Mouse (Mus musculus): Measurements from ENCODE around the gene Arhgef25.
A peak's percentile ranks its signal among the peaks of the same experiment; 100 is the strongest.

Gene Arhgef25

DNA sequence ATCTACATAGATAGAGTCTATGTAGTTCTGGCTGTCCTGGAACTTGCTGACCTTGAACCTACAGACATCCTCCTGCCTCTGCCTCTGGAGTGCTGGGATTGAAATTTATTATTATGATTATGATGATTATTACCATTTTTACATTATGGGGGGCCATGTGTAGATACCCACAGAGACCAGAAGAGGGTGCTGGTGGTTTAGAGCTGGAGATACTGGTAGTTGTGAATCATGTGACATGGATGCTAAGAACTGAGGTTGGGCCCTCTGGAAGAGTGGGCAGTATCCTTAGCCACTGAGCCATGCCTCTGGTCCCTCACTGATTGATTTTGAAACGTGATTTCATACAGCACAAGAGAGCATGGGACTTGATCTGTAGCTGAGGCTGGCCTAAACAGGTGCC is 3.4 kb downstream of the Arhgef25 start:
- DNase-seq (ENCODE audit: low read depth, low spot score), result peak; percentile 46

DNA sequence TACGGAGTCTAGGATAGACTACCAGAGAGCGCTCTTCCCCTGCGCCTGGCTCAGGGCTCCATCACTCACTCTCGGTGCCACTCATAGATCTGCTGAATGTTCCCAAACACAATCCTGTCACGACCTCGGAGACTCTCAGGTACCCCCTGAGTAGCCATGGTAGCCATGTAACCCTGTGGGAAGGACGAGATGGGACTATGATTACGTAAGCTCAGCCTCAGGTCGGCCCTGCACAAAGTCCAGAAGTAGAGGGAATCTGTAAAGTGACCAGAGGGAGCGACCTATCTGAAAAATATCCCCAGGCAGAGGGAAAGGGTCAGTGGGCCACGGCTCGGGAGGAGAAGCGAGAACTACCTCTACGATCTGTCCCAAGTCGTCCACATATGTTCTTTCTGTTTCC is 4.4 kb downstream of the Arhgef25 start:
- DNase-seq (ENCODE audit: low read depth, low spot score), result no peak

DNA sequence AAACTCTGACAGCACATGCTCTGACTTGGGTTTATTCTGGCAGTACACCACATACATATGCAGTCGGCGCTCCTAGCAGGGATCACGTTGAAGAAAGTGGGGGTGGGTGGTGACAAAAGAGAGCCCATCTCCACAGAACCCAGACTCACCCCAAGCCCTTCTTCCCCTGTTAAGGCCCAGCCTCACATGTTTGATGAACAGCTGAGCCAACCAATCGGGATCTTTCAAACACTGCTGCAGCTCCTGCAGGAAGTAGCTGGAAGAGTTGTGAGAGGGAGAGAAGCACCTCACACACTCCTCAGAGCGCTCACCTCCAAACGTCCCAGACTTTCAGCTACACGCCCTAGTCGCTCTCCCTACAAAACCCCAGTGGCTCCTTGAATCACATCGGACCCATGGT is 4.8 kb downstream of the Arhgef25 start:
- peak; percentile 86 for DNase-seq (ENCODE audit: low read depth, low spot score)

DNA sequence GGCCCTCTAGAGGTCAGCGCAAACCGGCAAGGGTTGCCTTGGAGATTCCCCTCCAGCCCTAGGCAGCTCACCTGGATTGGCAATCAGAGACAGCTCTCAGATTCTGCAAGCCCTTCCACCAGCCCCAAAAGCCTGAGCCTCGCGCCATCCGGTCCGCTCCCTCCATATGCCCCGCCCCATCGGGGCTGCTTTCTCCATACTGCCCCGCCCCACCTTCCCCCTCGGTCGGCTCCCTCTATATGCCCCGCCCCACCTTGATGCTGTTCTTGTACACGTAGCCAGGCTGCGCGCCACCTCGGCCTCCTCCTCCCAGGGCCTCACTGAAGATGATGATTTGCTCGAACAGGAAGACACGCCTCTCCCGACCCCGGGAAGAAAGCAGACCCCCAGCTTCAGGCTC is 6.1 kb downstream of the Arhgef25 start:
- DNase-seq (ENCODE audit: low read depth, low spot score), result peak; percentile 91

DNA sequence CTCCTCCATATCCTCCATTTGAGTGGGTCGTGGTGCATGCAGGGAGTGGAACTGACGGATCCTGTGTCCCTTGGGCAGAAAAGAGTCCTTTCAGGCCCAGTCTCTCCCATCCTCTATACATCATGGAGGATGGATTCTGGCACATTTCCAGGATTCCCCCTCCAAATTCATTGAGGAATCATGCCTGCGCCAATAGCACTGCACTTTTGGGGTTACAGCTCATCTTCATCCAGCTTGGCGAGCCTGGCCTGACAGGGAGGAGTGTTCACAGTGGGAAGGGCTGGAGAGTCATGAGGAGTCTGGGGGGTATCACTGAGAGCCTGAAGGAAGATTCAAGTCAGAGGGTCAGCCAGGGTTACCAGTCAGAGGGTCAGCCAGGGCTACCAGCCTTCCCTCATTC is 7.3 kb downstream of the Arhgef25 start:
- no peak for DNase-seq (ENCODE audit: low read depth, low spot score)

DNA sequence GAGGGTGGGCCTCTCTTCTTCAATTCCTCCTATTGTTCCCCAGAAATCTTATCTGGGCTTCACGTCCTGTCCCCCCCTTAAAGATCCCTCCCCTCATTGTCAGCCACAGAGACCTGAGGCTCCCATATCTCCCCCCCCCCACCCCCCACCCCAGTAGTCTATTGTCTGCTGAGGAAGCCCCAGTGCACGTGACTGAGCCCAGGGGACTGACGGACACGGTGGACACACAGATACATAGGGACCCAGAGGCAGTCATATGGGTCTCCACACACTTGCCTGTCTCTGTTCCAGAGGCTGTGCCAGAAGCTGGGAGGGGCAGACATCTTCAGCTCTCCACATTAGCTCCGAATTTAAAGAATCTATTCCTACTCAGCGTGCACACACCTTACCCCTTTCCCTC is 8.3 kb downstream of the Arhgef25 start:
- no peak for DNase-seq (ENCODE audit: low read depth, low spot score)

DNA sequence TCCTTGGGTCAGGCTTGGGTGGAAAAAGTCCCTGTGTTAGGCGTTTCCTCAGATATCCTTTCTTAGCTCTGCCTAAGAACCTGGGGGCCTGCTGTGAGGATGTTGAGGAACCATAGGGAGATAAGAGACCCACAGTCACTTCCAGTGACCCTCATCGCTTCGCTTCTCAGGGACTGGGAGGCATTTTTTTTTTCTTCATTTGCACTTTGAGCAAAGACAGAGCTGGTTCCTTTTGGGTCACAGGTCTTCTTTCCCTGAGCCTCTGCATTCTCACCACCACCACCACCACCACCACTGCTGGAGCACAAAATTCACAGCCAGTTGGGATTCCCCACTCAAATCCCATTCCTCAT is 9.2 kb downstream of the Arhgef25 start:
- no peak for DNase-seq (ENCODE audit: low read depth, low spot score)

DNA sequence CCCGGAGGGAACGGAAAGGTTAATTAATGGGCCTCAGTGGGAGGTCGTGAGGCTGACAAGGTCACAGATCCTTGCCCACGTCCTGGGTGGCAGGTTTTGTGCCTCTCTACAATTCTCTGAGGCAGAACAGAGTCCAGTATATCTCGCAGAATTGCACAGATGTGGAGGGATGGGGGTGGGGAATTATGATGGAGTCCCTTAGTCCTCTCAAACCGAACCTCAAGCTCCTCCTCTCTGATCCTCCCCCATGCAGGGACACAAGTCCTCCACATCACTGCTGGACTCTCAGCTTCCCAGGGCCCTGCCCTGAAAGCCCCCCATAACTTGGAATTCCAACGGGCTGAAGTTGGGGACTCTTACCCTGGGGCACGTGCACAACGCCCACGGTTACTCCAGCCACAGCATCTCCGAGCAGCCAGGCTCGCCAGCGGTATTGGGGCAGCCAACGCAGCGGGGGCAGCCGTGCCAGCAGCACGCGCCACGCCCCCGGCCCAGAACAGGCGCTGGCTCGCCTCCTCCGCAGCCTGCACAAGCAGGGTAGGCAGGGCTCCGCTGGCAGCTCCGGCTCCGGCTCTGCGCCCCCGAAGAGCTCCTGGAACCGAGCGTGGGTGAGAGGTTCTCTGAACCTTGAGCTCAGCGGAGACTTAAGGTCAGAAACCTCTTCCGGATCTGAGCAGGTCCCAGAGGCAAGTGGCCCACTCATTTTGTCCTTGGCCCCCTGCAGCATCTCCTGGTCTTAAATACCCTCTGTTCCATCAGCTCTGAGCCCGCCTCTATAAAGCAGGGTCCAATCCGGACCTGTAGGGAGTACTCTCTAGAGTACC is 9.8 kb downstream of the Arhgef25 start, which contains the start of gene Slc26a10:
Gene Slc26a10 (minus strand): TSS at position 775 of the 824 bp plus-strand sequence.
- no peak for DNase-seq (ENCODE audit: low read depth, low spot score)

DNA sequence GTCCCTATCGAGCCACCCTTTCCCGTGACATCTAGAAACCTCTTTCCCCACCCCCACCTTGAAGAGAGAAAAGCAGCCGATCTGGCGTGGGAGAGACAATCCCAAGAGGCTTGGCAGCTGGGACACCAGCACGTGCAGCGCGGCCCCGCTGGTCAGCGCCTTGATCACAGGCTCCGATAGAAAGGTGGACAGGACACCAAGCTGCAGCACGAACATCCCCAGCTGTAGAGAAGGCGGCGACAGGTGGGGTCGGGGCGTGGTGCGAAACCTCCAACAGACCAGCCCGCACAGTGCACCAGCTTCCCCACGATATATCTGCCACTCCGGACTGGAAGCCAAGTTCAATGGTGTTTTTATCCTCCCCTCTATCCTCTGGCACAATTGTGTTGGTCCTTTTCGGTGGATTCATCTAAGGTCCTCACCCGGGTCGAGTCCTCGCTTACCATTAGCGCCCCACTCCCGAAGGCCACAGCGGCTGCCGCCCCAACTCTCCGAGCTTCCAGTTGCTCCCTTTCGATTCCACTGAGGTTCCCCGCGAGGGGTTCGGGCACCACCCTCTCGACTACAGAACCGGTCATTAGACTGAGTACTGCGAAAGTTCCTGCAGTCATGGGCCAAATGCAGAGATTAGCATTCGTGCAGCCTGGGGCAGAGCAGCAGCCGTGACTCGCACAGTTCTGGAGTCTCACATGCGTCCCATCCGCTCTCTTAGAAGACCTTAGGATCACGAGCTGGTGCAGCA is 11.4 kb downstream of the Arhgef25 start:
- no peak for DNase-seq (ENCODE audit: low read depth, low spot score)

DNA sequence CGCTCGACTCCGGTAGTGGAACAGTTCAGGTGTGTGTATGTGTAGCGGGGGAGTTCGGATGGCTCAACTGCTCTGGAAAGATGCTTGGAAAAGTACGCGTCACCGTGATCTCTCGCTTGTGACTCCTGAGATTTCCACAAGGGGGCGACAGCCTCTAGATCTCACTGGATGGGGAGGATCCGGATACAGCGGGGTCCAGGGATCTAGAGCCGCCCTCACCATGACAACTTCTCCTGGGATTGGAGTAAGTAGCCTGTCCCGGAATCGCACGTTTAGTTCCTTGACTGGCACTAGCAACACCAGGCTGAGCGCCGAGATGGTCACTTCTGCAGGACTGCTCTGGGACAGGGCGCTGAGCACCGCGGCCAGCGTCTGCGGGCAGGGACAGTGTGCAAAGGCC is 12.2 kb downstream of the Arhgef25 start:
- DNase-seq (ENCODE audit: low read depth, low spot score), result peak; percentile 94

DNA sequence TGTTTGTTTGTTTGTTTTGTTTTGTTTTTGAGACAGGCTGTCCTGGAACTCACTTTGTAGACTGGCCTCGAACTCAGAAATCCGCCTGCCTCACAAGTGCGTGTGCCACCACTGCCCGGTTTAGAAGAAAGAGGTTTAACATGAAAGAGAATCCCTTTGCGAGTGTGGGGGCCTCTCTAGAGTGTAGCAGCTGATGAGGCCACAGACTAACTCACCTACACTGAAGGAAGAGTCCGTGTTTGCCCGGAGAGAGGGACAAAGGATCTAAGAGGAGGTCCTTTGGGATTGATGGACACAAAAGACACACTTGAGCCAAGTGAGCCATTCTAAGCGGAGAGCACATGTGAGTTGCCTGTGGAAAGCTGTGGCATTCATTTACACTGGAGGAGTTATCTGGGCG is 12.6 kb downstream of the Arhgef25 start:
- DNase-seq (ENCODE audit: low read depth, low spot score), result no peak

DNA sequence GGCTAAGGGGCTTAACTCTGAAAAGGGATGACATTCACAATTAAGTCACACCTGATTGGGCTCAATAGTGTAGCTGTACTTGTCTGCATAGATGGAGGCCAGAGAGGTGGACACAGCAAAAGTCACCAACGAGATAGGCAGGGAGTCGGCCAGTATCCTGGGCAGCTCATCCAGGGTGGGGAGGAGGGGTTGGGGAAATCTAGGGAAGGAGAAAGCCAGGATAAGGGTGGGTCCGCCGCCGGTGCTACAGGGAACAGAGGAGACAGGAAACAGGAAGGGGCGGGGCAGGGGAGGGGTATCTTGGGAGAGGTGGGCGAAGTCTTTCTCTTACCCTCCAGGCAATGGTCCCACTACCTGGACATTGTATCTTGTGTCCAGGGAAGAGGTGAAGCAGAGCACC is 13.1 kb downstream of the Arhgef25 start:
- peak; percentile 73 for DNase-seq (ENCODE audit: low read depth, low spot score)

DNA sequence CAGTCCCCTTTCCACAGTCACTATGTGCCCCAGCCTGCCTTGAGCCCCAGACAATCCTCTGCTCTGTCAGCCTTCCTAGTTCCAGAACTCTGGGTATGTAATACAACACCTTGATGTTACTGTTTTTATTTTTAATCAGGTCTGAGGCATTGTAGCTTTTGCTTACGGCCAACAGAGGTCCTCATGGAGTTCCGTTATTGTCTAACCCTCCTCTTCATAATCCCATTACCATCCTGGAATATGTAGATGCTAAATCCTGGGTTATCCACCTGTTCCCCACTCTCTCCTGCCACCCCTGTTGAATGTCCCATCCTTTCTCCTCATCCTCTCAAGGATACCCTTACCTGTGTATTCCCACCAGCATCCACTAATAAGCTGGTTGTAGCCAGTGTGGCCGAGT is 13.7 kb downstream of the Arhgef25 start:
- DNase-seq (ENCODE audit: low read depth, low spot score), result no peak

DNA sequence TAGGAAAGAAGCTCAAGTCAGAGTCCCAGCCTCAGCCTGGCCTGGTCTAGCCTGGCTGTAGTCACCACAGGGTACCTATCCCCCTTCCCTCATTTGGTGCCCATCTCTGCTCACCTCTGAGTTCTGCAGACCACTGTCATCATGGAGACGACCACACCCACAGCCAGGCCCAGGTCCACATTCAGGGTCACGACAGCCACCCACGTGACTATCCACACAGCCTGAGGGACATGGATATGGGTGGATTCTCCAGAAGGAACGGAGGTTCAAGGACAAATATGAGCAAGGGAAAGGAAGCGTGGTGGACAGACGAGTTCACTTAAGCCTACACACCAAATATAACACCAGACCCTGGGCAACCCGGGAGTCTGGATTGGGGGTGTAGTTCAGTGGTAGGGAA is 15.7 kb downstream of the Arhgef25 start:
- DNase-seq (ENCODE audit: low read depth, low spot score), result no peak

DNA sequence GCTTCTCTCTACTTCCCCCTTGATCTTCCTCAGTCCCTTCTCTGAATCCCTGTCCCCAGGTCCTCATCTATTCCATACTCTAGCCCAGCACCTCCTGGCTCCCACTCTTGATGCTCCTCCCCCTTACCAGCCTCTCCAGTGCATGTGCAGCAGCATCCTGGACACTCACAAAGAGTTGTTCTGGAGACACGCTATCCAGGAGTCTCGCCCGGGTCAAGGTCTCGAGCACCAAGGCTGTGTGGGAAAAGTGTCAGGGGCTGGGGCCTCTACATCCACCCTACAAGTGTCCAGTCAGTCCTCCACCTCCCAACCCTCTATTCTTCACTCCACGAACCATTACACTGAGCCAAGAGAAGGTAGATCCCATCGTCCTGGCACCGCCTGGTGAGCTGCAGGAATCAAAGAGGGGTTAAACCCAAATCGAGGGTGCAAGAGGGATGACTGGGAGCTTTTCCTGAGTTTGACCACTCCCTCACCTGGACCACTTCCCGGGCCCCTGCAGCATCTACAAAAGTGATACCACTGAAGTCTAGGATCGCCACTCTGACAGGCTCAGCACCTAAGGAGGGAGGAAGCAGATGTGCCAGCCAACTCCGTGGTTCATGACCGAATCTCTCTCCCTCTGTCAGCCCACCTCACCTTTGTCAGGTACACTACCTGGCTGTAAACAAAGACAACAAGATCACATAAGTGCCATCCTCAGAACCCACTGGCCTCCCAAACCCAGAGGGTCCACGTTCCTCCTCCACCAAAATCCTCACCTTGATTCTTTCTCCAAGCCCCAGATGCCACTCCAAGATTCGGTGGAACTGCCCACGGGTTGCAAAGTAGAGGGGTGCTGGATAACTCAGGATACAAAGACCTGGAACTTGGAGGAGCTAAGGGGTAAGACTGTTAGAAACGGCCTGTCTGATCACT is 16.5 kb downstream of the Arhgef25 start:
- DNase-seq (ENCODE audit: low read depth, low spot score), result no peak

DNA sequence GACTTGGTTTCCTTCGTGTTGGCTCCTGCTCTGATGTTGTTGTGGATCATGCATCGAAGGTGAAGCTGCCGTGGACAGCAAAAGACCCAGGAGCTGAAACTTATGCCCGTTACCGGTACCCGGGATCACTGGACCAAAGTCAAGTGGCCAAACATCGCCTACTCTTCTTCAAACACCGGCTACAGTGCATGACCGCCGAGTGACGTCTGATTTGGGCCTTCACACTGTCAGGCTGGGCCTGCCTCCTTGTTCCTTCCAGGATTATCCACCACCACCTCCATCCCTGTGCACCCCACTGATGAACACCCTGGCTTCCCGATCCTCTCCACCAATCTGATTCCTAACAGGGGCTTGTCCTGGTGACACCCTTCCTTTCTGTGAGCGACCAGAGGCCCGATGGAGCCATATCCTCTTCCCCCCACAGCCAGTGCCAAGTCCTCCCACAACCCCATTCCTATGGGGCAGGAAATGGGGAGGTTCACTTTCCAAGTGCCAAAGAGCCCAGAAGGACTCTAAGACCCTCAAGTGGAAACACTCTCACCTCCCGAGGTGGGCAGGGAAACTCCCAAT is 18.2 kb downstream of the Arhgef25 start:
- DNase-seq (ENCODE audit: low read depth, low spot score), result no peak

DNA sequence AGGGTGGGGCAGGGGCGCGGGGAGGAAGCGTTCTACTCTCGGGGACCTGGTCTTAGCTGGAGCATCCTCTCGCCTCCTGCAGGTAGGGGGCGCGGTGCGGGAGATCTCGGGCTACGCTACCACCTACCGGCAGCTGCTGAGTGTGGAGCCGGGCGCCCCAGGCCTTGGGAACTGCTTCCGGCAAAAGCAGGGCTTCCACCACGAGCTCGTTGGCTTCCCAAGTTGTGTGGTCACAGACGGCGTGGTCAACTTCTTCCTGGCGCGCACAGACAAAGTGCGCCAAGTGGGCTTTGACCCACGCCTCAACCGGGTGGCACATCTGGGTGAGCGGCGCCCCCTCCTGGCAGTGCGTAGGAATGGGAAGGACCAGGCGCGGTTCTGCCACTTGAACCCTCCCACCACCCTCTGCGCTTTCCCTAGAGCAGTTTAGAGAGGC is 19.0 kb downstream of the Arhgef25 start:
- DNase-seq (ENCODE audit: low read depth, low spot score), result peak; percentile 91

DNA sequence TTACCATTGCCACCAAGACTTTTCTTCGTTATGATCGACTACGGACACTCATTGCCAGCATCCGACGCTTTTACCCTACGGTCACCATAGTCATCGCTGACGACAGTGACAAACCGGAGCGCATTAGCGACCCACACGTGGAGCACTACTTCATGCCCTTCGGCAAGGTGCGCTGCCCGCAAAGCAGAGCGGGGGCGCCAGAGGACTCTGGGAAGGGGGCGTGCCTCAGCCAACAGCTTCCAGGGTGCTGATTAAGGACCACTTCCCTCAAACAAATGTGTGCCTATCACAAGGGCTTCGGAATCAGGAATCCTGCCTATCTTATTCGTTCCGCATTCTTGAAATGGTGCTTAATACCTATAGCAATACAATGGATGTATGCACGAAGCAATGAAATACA is 19.9 kb downstream of the Arhgef25 start:
- peak; percentile 64 for DNase-seq (ENCODE audit: low read depth, low spot score)

DNA sequence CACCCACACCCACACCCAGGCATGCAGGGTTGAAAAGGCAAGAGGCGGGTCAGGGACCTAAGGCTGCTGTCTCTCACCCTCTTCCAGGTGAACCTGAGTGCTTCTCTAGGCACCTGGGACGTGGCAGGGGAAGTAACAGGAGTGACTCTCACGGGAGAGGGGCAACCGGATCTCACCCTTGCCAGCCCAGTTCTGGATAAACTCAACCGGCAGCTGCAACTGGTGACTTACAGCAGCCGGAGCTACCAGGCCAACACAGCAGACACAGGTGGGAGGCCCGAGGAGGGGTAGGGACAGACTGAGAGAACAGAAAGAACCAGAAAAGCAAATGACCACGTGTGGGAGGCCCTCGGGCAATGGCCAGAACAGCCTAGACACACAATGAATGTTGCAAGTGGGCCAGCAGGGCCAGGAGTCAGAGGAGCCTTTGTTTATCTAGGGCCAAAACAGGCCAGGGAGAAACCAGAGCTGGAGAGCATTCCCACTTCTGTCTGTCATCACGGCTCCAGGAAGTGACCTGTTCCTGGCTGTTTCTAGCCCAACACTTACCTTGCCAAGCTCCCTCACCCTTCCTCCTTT is 22.2 kb downstream of the Arhgef25 start:
- no peak for DNase-seq (ENCODE audit: low read depth, low spot score)

DNA sequence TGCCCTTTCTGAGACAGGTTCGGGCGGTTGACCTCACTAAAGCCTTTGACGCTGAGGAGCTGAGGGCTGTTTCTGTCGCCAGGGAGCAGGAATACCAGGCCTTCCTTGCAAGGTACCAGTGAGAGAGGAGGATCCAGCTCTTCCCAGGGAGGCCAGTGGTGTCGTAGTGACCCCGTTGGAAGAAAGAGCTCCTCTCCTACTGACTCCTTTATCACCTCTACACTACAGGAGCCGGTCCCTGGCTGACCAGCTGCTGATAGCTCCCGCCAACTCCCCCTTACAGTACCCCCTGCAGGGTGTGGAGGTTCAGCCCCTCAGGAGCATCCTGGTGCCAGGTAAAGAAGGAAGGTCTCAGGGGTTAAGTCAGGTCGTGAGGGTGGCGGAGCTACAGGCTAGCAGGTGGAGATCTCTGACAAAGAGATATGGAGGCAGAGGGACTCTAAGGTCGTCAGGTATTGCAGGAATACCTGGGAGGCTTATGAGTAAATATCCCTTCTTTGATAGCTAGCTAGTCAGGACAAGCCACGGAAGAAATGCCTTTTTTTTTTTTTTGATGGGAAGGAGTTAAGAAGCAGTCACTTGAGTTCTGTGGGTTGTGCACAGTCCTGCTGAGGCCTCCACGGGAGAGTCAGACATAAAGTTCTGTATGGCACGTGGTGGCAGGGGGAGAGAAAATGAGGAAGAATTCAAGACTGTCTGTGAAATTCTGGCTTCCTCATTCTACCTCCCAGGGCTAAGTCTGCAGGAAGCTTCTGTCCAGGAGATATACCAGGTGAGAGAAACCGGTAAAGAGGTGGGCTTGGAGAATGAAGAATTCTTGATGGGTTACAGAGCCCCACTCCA is 22.9 kb downstream of the Arhgef25 start:
- no peak for DNase-seq (ENCODE audit: low read depth, low spot score)

DNA sequence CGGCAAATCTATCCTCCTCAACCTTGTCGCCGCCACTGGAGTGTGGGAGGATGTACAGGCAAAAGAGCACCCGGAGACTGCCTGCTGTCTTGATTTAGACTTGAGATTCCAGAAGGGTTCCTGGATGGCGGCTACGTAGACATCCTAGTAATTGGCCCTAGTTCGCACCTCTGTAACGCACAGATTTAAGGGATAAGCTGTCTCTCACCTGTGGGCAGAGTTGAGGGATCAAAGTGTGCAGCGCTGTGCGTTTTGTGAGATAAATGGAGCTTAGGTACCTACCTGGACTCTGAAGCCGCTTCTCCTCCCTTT is 23.5 kb downstream of the Arhgef25 start:
- no peak for DNase-seq (ENCODE audit: low read depth, low spot score)

Measured in R1 (cell line).